Mouse (Mus musculus): ENCODE results near the gene Insl6. TPM values are rescaled to one million over a fixed set of nuclear protein-coding genes. Genes with fewer than 3 reads are reported as not detected.

The Insl6 gene
- 0.91 and 1.1 TPM in 2 replicates for polyA plus RNA-seq (2015; fragmentation: Nextera tagmentation; extraction: Ambion mirVana)

DNA sequence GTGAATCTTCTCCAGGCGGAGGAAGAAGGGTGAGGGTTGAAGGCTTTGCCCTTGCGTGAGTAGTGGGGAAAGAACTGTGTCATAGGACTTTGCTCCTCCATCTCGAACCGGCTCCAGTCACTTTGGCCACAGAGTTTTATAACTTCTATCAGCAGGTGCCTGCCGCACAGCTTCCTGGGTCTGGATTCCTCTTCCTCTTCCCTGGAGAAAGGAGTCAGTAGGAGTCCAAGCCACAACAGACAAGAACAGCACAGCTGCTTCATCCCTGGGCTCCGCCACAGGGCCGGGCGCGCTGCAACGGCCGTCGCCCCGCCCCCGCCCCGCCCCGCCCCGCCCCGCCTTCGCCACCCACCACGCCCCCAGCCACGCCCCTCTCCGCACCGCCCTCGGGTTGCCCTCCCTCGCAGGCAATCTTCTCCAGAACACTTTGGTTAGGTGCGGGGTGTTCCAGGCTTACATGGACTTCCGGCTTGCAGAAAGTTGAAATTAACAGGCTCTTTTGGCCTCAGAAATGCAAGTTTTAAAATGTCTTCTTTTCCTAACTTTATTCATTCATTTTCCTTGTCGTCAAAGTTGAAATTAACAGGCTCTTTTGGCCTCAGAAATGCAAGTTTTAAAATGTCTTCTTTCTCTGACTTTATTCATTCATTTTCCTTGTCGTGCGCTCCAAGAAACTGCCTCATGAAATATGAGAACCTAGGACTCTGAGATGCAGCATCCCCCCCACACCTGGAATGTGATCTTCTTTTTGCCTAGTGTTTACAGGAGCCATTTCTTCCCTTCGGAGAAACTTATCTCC, at the start of gene Insl6:
Gene Insl6, minus strand, starts transcription at position 304 of the 799 bp plus-strand sequence.
- WGBS (ENCODE audit: insufficient replicate concordance): 5% methylated on average over 26 of the region's 31 CpGs
- Histone ChIP-seq H3K27ac (ENCODE audit: low read length) (no peak within 1 kb of the TSS), H3K27me3 (ENCODE audit: control insufficient read depth, insufficient read depth, low read depth, low read length) (0 out of 2 replicates have a peak, but pooled peaks cover 2% of the 10 kb centered on the region), H3K4me1 (ENCODE audit: control insufficient read depth, low read depth, low read length) (peaks cover 9% of the 10 kb centered on the region), H3K4me3 (ENCODE audit: low read depth, low read length) (peak within 1 kb of the TSS; percentile 52), H3K9me3 (replicated peaks; ENCODE audit: control insufficient read depth, low read length) (no peaks in the 10 kb centered on the region), H3K4me2 (ENCODE audit: low read depth, low read length) (peak within 1 kb of the TSS; percentile 79), H3K36me3 (ENCODE audit: control insufficient read depth, insufficient read depth) (no peaks in the 10 kb centered on the region), H3K9ac (ENCODE audit: low read depth, low read length) (peak within 1 kb of the TSS; percentile 38; the same call in 1 of the 2 replicates)
- ATAC-seq (ENCODE audit: low read depth): peak; percentile 98

DNA sequence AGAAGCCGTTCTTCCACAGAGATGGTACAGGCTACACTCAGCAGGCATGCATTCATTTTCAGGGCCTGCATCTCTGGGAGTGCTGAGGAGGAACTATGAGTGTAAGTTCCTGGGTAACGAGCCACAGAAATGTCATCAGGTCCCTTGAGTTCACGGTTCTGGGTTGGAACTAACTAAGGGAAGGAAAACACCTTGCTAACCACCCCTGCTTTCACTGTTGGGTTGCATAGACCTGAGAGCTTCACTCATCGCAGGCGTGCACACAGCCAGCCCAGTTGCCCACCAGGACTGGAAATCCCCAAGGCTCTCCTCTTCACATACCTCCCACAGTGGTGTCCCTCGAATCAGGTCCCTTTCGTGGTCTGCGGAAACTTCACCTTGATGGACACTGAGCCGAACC, 49.8 kb upstream of the Insl6 start:
- Histone ChIP-seq H3K4me2 (ENCODE audit: low read depth, low read length) (no peak overlapping the region), H3K36me3 (ENCODE audit: control insufficient read depth, insufficient read depth) (no peaks in the 10 kb centered on the region), H3K4me3 (ENCODE audit: low read depth, low read length) (no peak overlapping the region), H3K27ac (ENCODE audit: low read length) (no peak overlapping the region), H3K4me1 (ENCODE audit: control insufficient read depth, low read depth, low read length) (peaks cover 8% of the 10 kb centered on the region), H3K27me3 (ENCODE audit: control insufficient read depth, insufficient read depth, low read depth, low read length) (no peaks in the 10 kb centered on the region), H3K9me3 (replicated peaks; ENCODE audit: control insufficient read depth, low read length) (no peaks in the 10 kb centered on the region), H3K9ac (ENCODE audit: low read depth, low read length) (no peak overlapping the region)
- no peak for ATAC-seq (ENCODE audit: low read depth)
- WGBS (ENCODE audit: insufficient replicate concordance): 79% methylated on average over 9 of the region's 9 CpGs

DNA sequence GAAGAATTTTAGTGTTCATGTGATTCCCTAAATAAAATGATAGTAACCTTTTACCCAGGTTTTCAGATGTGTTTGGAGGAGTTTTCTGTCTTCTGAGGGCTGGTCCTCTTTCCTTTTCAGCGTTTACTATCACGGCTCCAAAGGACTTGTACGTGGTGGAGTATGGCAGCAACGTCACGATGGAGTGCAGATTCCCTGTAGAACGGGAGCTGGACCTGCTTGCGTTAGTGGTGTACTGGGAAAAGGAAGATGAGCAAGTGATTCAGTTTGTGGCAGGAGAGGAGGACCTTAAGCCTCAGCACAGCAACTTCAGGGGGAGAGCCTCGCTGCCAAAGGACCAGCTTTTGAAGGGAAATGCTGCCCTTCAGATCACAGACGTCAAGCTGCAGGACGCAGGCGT, 48.3 kb upstream of the Insl6 start:
- no peak for ATAC-seq (ENCODE audit: low read depth)
- Histone ChIP-seq H3K27me3 (ENCODE audit: control insufficient read depth, insufficient read depth, low read depth, low read length) (no peaks in the 10 kb centered on the region), H3K9me3 (replicated peaks; ENCODE audit: control insufficient read depth, low read length) (no peaks in the 10 kb centered on the region), H3K9ac (ENCODE audit: low read depth, low read length) (no peak overlapping the region), H3K4me3 (ENCODE audit: low read depth, low read length) (no peak overlapping the region), H3K4me1 (ENCODE audit: control insufficient read depth, low read depth, low read length) (peaks cover 8% of the 10 kb centered on the region), H3K27ac (ENCODE audit: low read length) (no peak overlapping the region), H3K4me2 (ENCODE audit: low read depth, low read length) (no peak overlapping the region), H3K36me3 (ENCODE audit: control insufficient read depth, insufficient read depth) (no peaks in the 10 kb centered on the region)
- WGBS (ENCODE audit: insufficient replicate concordance): 73% methylated on average over 11 of the region's 11 CpGs

DNA sequence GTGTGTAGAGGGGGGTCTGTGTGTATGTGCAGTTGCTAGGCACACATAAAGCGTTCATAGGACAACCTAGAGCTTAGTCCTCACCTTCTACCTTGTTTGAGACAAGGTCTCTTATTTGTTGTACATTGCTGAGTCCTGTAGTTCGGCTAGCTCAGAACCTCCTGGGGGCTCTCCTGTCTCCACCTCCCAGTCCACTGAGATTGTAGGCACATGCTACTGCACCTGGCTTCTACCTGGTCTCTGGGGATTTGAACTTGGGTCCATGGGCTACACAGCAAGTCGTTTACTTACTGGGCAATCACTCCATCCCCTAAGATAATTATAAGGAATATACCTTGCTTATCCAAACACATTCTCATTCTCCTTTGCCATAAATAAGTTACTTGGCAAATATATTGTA, 47.5 kb upstream of the Insl6 start:
- Histone ChIP-seq H3K4me1 (ENCODE audit: control insufficient read depth, low read depth, low read length) (peaks cover 8% of the 10 kb centered on the region), H3K4me3 (ENCODE audit: low read depth, low read length) (no peak overlapping the region), H3K4me2 (ENCODE audit: low read depth, low read length) (no peak overlapping the region), H3K9ac (ENCODE audit: low read depth, low read length) (no peak overlapping the region), H3K27ac (ENCODE audit: low read length) (no peak overlapping the region), H3K9me3 (replicated peaks; ENCODE audit: control insufficient read depth, low read length) (no peaks in the 10 kb centered on the region), H3K36me3 (ENCODE audit: control insufficient read depth, insufficient read depth) (no peaks in the 10 kb centered on the region), H3K27me3 (ENCODE audit: control insufficient read depth, insufficient read depth, low read depth, low read length) (no peaks in the 10 kb centered on the region)
- ATAC-seq (ENCODE audit: low read depth): no peak
- 61% methylated on average over 3 of the region's 3 CpGs for WGBS (ENCODE audit: insufficient replicate concordance)

DNA sequence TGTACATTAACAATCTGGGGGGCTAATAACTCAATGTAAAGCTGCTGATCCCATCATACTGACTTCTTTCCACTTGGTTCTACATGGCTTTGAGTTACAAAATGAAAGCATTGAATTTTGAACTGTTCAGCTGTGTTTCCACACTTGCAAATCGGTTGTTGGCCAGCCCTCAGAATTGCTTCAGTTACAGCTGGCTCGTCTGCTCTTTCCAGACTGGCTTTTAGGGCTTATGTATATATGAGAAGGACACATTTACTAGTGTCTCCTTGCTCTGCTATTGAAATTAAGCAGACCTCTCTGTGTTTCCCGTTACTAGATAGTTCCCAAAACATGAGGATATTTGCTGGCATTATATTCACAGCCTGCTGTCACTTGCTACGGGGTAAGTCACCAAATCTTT, 47.0 kb upstream of the Insl6 start:
- Histone ChIP-seq H3K27ac (ENCODE audit: low read length) (peak overlapping the region; percentile 0; the same call in 1 of the 2 replicates), H3K4me1 (ENCODE audit: control insufficient read depth, low read depth, low read length) (peaks cover 12% of the 10 kb centered on the region), H3K9ac (ENCODE audit: low read depth, low read length) (no peak overlapping the region; the same call in 1 of the 2 replicates), H3K27me3 (ENCODE audit: control insufficient read depth, insufficient read depth, low read depth, low read length) (no peaks in the 10 kb centered on the region), H3K4me2 (ENCODE audit: low read depth, low read length) (peak overlapping the region; percentile 47), H3K36me3 (ENCODE audit: control insufficient read depth, insufficient read depth) (no peaks in the 10 kb centered on the region), H3K4me3 (ENCODE audit: low read depth, low read length) (peak overlapping the region; percentile 30), H3K9me3 (replicated peaks; ENCODE audit: control insufficient read depth, low read length) (no peaks in the 10 kb centered on the region)
- WGBS (ENCODE audit: insufficient replicate concordance): 53% methylated on average over 4 of the region's 4 CpGs
- ATAC-seq (ENCODE audit: low read depth): no peak

DNA sequence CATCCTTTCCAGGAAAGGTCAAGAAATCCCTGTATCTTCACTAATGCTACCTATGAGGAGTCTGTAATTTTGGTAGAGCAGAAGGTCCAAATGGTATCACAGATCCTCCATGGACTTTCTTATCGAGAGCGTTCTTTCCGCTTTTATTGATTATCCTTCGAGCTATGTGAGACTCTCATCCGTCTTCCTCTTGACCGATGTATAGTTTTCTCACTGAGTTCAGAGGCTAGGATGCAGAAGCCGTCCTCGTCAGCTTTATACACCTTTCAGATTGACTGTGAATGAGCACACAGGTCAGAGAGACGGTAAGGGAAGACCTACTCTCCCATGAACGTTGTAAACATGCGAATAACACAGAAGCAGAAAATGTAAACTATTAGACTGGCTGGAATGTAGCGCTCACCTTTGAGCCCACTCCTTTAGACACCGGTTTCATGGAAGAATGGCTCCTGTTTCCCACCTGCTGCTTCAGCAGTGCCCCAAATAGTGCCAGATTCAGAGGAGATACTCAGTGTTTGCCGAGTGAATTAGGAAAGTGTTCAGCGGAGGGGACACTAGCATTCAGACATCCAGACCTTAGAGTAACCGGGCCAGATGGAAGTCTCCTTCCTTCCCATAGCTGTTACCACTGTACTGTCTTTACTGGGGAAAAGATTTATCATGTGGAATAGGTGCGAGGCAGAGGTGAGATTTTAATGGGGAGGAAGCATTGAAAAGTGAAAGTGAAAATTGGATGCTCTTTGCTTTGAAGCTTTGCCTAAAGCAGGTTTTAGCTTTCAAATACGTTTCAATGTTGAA, 46.3 kb upstream of the Insl6 start:
- 65% methylated on average over 18 of the region's 18 CpGs for WGBS (ENCODE audit: insufficient replicate concordance)
- Histone ChIP-seq H3K9me3 (replicated peaks; ENCODE audit: control insufficient read depth, low read length) (no peaks in the 10 kb centered on the region), H3K4me3 (ENCODE audit: low read depth, low read length) (peak overlapping the region; percentile 30), H3K9ac (ENCODE audit: low read depth, low read length) (peak overlapping the region; percentile 6; the same call in 1 of the 2 replicates), H3K4me2 (ENCODE audit: low read depth, low read length) (peak overlapping the region; percentile 47), H3K36me3 (ENCODE audit: control insufficient read depth, insufficient read depth) (no peaks in the 10 kb centered on the region), H3K27ac (ENCODE audit: low read length) (peak overlapping the region; percentile 12; the same call in 1 of the 2 replicates), H3K4me1 (ENCODE audit: control insufficient read depth, low read depth, low read length) (peaks cover 15% of the 10 kb centered on the region), H3K27me3 (ENCODE audit: control insufficient read depth, insufficient read depth, low read depth, low read length) (no peaks in the 10 kb centered on the region)
- no peak for ATAC-seq (ENCODE audit: low read depth)

DNA sequence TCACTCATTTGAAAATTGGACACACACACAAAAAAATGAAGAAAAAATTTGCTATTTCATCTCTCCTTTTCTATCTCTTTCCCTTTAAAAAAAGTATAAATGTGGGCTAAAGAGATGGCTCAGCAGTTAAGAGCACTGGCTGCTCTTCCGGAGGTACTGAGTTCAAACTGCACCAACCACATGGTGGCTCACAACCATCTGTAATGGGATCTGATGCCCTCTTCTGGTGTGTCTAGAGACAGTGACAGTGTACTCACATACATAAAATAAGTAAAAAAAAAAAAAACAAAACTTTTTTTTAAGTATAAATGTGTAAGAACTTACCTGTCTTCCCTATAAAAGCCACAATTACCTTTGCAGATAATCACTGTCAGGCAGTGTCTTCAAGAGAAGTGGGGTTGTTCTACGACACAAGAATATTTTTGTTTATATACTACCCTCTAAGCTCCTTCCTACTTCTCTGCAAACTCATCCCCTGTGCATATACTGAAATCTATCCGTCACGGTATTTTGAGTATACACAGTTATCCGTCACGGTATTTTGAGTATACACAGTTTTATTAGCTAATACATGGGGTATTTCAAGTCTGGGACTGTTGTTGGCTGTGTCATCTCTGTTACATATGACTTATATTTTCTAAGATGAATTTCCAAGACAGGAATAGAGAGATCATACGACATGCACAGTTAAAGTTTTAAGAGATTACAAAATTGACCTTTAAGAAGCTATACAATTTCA, 45.6 kb upstream of the Insl6 start:
- H3K27ac ChIP-seq (ENCODE audit: low read length): no peak overlapping the region
- no peaks in the 10 kb centered on the region for H3K9me3 ChIP-seq (replicated peaks; ENCODE audit: control insufficient read depth, low read length)
- H3K4me2 ChIP-seq (ENCODE audit: low read depth, low read length): no peak overlapping the region
- ATAC-seq (ENCODE audit: low read depth): no peak
- H3K27me3 ChIP-seq (ENCODE audit: control insufficient read depth, insufficient read depth, low read depth, low read length): no peaks in the 10 kb centered on the region
- H3K9ac ChIP-seq (ENCODE audit: low read depth, low read length): no peak overlapping the region
- H3K4me3 ChIP-seq (ENCODE audit: low read depth, low read length): no peak overlapping the region
- peaks cover 20% of the 10 kb centered on the region for H3K4me1 ChIP-seq (ENCODE audit: control insufficient read depth, low read depth, low read length)
- no peaks in the 10 kb centered on the region for H3K36me3 ChIP-seq (ENCODE audit: control insufficient read depth, insufficient read depth)
- 75% methylated on average over 7 of the region's 7 CpGs for WGBS (ENCODE audit: insufficient replicate concordance)

DNA sequence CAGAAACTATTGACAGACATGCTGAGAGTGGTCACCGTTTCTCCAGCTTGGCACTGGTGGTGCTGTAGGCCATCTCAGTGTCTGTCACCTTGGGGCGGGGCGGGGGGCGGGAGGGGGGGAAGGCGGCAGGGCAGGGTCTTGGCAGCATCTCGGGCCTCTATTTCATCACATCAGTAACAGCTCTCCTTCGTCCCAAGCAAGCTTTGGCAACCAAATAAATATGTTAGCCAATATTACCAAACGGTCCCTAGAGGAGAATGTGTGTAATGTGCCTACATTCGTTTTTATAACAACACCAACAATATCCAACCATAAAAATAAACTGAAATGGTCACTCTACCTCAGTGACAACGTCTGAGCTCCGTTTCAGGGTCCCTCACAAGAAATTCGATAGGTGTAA, 45.0 kb upstream of the Insl6 start:
- Histone ChIP-seq H3K9ac (ENCODE audit: low read depth, low read length) (no peak overlapping the region), H3K27ac (ENCODE audit: low read length) (no peak overlapping the region), H3K27me3 (ENCODE audit: control insufficient read depth, insufficient read depth, low read depth, low read length) (no peaks in the 10 kb centered on the region), H3K4me3 (ENCODE audit: low read depth, low read length) (no peak overlapping the region), H3K9me3 (replicated peaks; ENCODE audit: control insufficient read depth, low read length) (no peaks in the 10 kb centered on the region), H3K4me1 (ENCODE audit: control insufficient read depth, low read depth, low read length) (peaks cover 20% of the 10 kb centered on the region), H3K36me3 (ENCODE audit: control insufficient read depth, insufficient read depth) (no peaks in the 10 kb centered on the region), H3K4me2 (ENCODE audit: low read depth, low read length) (no peak overlapping the region)
- 55% methylated on average over 12 of the region's 12 CpGs for WGBS (ENCODE audit: insufficient replicate concordance)
- no peak for ATAC-seq (ENCODE audit: low read depth)
